In the genomic region with DNA sequence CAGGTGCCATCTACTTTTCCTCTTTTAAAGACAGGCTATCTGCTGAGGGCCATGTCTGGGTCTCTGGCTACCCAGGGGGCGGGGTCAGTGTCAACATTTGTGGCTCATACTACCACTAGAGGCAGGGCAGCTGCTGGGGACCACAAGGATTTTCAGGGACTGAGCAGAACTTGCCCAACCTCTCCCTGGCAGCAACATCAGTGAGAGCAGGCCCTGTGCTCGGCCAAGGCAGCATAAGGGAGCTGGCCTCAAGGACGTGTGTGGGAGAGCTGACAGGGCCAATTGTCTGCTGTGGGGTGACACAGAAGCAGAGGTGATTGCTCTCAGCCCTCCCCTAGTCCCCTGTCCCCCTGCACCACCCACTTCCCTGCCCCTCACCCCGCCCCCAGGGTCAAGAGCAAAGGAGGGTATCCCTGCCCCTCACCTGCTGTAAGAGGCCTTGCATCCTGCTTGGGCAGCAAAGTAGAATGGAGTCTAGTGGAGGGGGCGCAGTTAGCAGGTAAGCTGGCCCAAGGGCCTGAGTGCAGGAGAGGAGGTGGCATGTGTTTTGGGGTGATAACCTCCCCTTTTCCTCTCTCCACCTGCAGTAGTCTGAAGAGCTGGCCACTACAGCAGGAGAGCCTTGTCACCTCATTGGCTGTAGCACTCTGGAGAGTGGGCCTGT, we compare ENCODE assay signal across 8 mouse cellular contexts. TPM values are rescaled to one million over a fixed set of nuclear protein-coding genes. Genes with fewer than 3 reads are reported as not detected.
DNase-seq lines count a peak whose midpoint lies in the region; ATAC-seq and TF ChIP-seq lines count a peak whose summit lies in the region.

No protein-coding gene starts in this region.

- no peak overlapping the region for H3K4me2 ChIP-seq in heart, embryonic 12.5 days
- no peak overlapping the region for H3K4me2 ChIP-seq in intestine, postnatal 0 days (replicated peaks; ENCODE audit: low read depth)

- no peak overlapping the region for H3K9ac ChIP-seq in heart, embryonic 12.5 days
- H3K9ac ChIP-seq in intestine, postnatal 0 days (ENCODE audit: low read depth, low read length): no peak overlapping the region

- TF ChIP-seq CTCF in intestine, postnatal 0 days (IDR thresholded peaks at IDR 0.05; ENCODE audit: low read depth): peak; percentile 27; the same call in 1 of the 2 replicates

- DNase-seq in heart, postnatal 36 days: no peak
- DNase-seq in ovary, postnatal 36 days (ENCODE audit: low spot score): peak; percentile 24
- no peak for DNase-seq in ovary, postnatal 10 days (ENCODE audit: low spot score)
- peak; percentile 65 for DNase-seq in testis, postnatal 10 days (ENCODE audit: low spot score)
- DNase-seq in frontal cortex, postnatal 14 days (ENCODE audit: low spot score in 2 of 2): no peak
- DNase-seq in kidney, postnatal 14 days: no peak

- no peaks in the 10 kb centered on the region for H3K36me3 ChIP-seq in heart, embryonic 12.5 days
- no peaks in the 10 kb centered on the region for H3K36me3 ChIP-seq in intestine, postnatal 0 days (ENCODE audit: control insufficient read depth, insufficient read depth)

- 0 out of 2 replicates have a peak, but pooled peaks have one; percentile 29 for ATAC-seq in heart, embryonic 12.5 days (ENCODE audit: insufficient number of reproducible peaks, low FRiP score)
- ATAC-seq in intestine, postnatal 0 days: 0 out of 2 replicates have a peak, but pooled peaks have one; percentile 16

- 56% methylated on average over 5 of the region's 5 CpGs for WGBS in heart, embryonic 12.5 days
- WGBS in intestine, postnatal 0 days: 75% methylated on average over 5 of the region's 5 CpGs

- intact Hi-C loops in heart, postnatal 36 days (cut with DNase I): no loop called here

- H3K4me1 ChIP-seq in heart, embryonic 12.5 days (replicated peaks): peaks cover 3% of the 10 kb centered on the region; the same call in 1 of the 2 replicates
- H3K4me1 ChIP-seq in intestine, postnatal 0 days (replicated peaks; ENCODE audit: control insufficient read depth, insufficient read depth, low read length): no peaks in the 10 kb centered on the region

- H3K4me3 ChIP-seq in heart, embryonic 12.5 days: no peak overlapping the region
- H3K4me3 ChIP-seq in intestine, postnatal 0 days (ENCODE audit: low read depth, low read length): no peak overlapping the region

- H3K27me3 ChIP-seq in heart, embryonic 12.5 days (replicated peaks): no peaks in the 10 kb centered on the region
- H3K27me3 ChIP-seq in intestine, postnatal 0 days (replicated peaks; ENCODE audit: control insufficient read depth, insufficient read depth, low read length): no peaks in the 10 kb centered on the region

- H3K27ac ChIP-seq in heart, embryonic 12.5 days (ENCODE audit: poor library complexity, severe bottlenecking): no peak overlapping the region
- no peak overlapping the region for H3K27ac ChIP-seq in intestine, postnatal 0 days (ENCODE audit: low read depth, low read length)

- no peaks in the 10 kb centered on the region for H3K9me3 ChIP-seq in heart, embryonic 12.5 days (replicated peaks)
- H3K9me3 ChIP-seq in intestine, postnatal 0 days (ENCODE audit: control insufficient read depth): no peaks in the 10 kb centered on the region

RNA-seq across cellular contexts. Expression of gene Slc35f5, which starts 51.7 kb away (rescaled TPM):
- polyA plus RNA-seq in heart, embryonic 12.5 days (2016; fragmentation: Nextera tagmentation; extraction: Ambion mirVana): 60.1 and 65.4 TPM in 2 replicates
- total RNA-seq in heart, postnatal 36 days (2021): 100 to 1,000 TPM; 126 to 146 TPM
- 36.2 and 37.4 TPM in 2 replicates for polyA plus RNA-seq in intestine, postnatal 0 days (2015; fragmentation: Nextera tagmentation; extraction: Ambion mirVana)

Comparison
In these comparisons a context has a peak if more than half of its experiments do, and no peak if none do; other contexts are left out.
1. DNase-seq: peak in ovary, postnatal 36 days (single experiment) and testis, postnatal 10 days (single experiment); none in heart, postnatal 36 days (0 of 2), ovary, postnatal 10 days (single experiment), frontal cortex, postnatal 14 days (0 of 2) and kidney, postnatal 14 days (single experiment).